Mouse (Mus musculus) E14TG2a.4 (cell line): ENCODE data around the gene Tspan8.

Source experiments
- CTCF ChIP-seq: conservative IDR thresholded peaks from 2 replicates; pipeline ENCODE4 v1.5.1; 2014; ENCODE audit warnings: low read length
- NANOG ChIP-seq: IDR thresholded peaks from 2 replicates; pipeline ENCODE4 v1.6.1; 2014; ENCODE audit warnings: borderline replicate concordance, low read length, mixed read lengths
- POU5F1 ChIP-seq: IDR thresholded peaks from 2 replicates; pipeline ENCODE4 v1.6.1; 2014; ENCODE audit warnings: low read length, borderline replicate concordance

DNA sequence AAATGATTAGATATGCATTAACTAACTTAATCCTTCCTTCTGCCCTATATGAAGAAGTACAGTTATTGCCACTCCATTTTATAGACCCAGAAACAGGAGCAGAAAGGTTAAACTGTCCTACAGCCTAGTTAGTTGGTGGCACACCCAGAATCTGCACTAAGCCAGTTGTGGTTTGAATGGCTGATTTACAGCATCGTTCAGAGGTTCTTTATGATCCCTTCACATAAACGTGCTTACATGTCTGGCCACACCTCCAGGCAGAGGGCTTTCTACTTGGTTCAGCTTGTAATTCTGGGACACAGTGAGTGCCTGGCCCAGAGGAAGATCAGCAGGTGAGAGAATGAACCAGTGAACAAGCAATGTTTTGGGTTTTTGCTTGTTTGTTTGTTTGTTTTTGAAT is 33.4 kb upstream of the Tspan8 start:
- TF ChIP-seq CTCF, result no peak
- no peak for TF ChIP-seq NANOG
- TF ChIP-seq POU5F1, result no peak
